Mouse (Mus musculus) liver, adult 2 months (tissue): ENCODE results near the gene Kif1b.

Source experiments
- CTCF ChIP-seq: fragments of 200-500 bp; IDR thresholded peaks from 2 replicates; pipeline ENCODE4 v1.5.1; 2011; ENCODE audit warnings: low read depth, low read length, control low read depth
- POLR2A ChIP-seq: fragments of 200-500 bp; IDR thresholded peaks from 2 replicates; pipeline ENCODE4 v1.6.1; 2011; ENCODE audit warnings: low read length, control low read depth; ENCODE audit not compliant: insufficient read depth; ENCODE audit errors: extremely low read depth

DNA sequence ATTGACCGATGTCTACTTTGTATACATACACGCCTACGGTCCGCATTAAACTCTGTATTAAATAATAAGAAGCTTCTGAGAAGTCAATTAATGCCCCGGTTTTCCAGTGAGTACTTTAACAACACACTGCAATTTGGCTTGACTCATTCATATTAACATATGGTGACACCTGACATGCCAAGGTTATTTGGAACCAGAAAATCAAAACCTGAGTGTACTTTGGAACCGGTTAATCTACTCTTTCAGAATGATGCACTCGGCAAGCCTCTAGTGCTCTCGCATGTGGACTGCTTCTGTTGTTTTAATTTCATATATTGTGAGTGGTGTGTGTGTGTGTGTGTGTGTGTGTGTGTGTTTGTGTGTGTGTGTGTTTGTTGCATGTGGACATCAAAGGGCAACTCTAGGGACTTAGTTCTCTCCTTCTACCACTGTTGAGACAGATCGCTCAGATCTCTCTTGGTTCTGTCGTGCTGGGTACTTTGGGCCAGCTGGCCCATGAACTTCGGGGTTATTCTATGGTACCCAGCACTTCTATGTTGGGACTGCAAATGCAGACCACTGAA is 6.9 kb upstream of the Kif1b start:
- no peak for TF ChIP-seq CTCF
- no peak for TF ChIP-seq POLR2A
